Mouse (Mus musculus): Measurements from ENCODE around the gene Cdkal1. TPM values are rescaled to one million over a fixed set of nuclear protein-coding genes. Genes with fewer than 3 reads are reported as not detected.

The Cdkal1 gene
- total RNA-seq, 2 experiments from 2014 or later = 27.4 to 29.2 TPM

- no peak for DNase-seq
- intact Hi-C loops (cut with DNase I) = no loop called here
These were observed 633.1 kb downstream of the Cdkal1 start for GRCm38 (mm10) chr13:29222261-29222838.

DNA sequence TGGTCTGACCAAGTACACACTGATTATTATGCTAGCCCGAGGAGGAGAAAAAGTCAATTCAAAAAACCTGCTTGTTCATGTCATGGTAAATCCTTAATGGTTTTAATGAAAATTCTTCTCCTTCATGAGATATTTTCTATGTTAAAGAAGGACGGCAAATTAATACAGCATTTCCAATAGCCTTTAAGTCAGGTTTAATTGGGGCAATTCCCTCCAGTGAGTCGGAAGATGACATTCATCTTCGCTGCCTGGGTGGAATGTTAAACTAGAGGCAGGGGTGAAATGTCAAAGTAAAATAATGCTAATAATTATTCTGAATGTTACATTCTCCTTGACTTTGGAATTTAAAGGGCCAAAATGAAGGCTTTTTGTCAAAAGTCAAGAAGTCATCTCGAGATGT is 633.8 kb downstream of the Cdkal1 start:
- no peak for DNase-seq
- intact Hi-C loops (cut with DNase I) = no loop called here

- no peak for DNase-seq
- intact Hi-C loops (cut with DNase I) = no loop called here
These were observed 636.8 kb downstream of the Cdkal1 start for GRCm38 (mm10) chr13:29218594-29219230.

GRCm38 (mm10) chr13:29210159-29211021 is 645.1 kb downstream of the Cdkal1 start:
- intact Hi-C loops (cut with DNase I) = no loop called here
- no peak for DNase-seq

GRCm38 (mm10) chr13:29208749-29209148 is 646.7 kb downstream of the Cdkal1 start:
- intact Hi-C loops (cut with DNase I) = no loop called here
- no peak for DNase-seq

DNA sequence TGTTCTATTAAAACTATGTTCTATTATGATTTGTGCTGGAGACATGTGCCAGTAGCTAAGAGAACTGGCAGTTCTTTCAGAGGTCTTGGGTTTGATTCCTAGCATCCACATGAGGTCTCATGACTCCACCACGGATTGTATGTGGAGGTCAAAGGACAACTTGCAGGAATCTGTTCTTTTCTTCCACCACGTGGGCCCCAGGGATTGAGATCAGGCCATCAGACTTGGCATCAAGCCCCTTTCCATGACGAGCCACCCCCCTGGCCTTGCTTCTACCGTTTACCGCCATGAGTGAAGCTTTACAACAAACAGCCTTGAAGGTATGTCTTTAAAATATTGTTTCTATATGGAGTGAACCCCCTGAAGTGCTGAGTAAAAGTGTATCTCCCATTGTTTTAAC is 651.6 kb downstream of the Cdkal1 start:
- DNase-seq = no peak
- intact Hi-C loops (cut with DNase I) = no loop called here

DNA sequence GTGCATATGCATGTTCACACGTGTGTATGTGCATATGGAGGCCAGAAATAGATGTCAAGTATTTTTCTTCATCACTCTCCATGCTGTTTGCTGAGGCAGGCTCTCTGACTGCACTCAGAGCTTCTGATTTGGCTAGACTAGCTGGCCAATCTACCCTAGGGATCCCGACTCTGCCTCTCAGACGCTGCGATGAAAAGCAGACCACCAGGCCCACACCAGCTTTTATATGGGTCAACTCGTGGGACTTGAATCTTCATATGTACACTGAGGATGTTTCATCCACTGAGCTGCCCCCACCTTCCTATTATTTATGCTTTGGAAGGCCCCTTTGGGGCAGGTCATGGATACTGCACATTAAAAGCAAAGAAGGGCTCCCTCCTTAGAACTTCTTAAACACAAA is 652.0 kb downstream of the Cdkal1 start:
- intact Hi-C loops (cut with DNase I) = no loop called here
- DNase-seq = no peak

DNA sequence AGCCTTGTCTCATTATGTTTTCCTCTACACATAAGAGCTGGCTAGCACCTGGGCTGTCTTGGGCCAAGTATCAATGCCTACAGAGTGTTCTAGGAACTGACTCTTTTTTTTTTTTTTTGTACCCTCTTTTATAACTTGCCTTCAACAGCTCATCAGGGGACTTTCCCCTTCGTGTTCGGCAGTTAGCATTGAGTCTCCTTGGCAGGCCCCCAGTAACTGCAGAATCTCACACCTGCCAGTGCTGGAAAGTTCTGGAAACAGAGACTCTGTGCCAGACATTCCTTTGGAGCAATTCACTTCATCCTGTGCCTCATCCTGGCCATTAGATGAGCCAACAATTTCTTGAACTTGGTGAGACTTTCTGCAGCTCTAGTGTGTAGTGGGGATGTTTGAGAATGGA is 652.9 kb downstream of the Cdkal1 start:
- intact Hi-C loops (cut with DNase I) = loop anchor here (1.0 kb wide), 1 partner anchor 243 kb away; no protein-coding TSS in a partner anchor
- peak; percentile 81 to 86 for DNase-seq

DNA sequence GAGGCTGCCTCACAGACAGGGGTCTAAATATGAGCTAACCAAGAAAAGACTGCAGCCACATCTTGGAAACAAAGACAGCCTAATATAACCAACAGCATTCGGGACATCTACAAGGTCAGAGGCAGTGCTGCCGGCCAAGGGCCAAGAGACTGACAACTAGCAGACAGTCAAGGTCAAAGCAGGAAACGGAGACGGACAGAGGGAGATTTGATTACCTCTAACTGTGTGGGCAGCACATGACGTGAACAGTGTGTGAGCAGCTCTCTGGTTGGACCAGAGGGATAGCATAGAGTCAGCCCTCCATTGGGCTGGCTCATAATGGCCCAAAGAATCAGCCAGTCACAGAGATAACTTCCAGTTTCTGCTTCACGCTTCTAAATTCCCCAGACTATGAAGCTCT is 655.8 kb downstream of the Cdkal1 start:
- DNase-seq = peak; percentile 57 to 74
- intact Hi-C loops (cut with DNase I) = loop anchor here (5.0 to 10.0 kb wide), 2 partner anchors 403 to 635 kb away; no protein-coding TSS in a partner anchor

- DNase-seq = no peak
- intact Hi-C loops (cut with DNase I) = loop anchor here (5.0 to 10.0 kb wide), 2 partner anchors 405 to 638 kb away; no protein-coding TSS in a partner anchor
These were observed 658.5 kb downstream of the Cdkal1 start for GRCm38 (mm10) chr13:29196798-29197498.

- intact Hi-C loops (cut with DNase I) = loop anchor here (5.0 to 10.0 kb wide), 2 partner anchors 407 to 639 kb away; no protein-coding TSS in a partner anchor
- no peak for DNase-seq
These were observed 659.8 kb downstream of the Cdkal1 start for GRCm38 (mm10) chr13:29195722-29196121.

DNA sequence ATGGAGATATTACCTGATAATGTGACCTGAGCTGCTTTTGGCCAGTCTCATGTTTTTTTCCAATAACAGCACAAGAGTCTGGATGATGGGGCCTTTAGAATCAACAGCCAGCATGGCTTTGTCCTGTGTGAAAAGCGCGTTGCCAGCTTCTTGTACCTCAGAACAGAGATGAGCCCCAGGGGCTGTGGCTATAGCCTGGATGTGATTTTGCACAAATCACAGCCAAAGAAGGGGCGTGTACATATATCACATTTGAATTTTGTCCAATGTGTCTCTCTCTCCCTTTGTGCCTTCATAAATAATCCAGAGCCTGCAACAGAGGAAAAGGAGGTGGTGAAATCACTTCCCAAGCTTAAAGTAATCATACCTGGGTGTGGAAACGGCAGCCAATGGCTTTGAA is 660.5 kb downstream of the Cdkal1 start:
- intact Hi-C loops (cut with DNase I) = loop anchor here (5.0 to 10.0 kb wide), 2 partner anchors 407 to 640 kb away; no protein-coding TSS in a partner anchor
- no peak for DNase-seq

DNA sequence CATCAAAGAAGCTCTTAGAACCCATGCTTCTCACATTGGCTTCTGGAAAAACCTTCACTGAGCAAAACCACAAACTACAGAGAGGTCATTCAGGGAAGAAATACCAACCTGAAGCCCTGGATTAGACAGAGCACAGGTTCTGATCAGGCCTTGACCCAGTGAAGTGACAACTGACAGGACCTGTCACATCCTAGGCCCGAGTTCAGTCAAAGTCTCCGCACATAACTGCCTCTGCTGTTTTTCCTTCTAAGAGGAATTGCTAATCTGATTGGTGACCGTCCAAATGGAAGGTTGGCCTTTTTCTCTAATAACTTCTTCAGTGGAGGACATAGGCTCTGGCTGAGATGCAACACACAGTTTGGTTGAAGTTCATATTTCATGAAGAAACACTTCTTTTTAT is 662.8 kb downstream of the Cdkal1 start:
- DNase-seq = peak in 1 of 2 experiments; percentile 34
- intact Hi-C loops (cut with DNase I) = loop anchor here (10.0 kb wide), 1 partner anchor 642 kb away; no protein-coding TSS in a partner anchor

DNA sequence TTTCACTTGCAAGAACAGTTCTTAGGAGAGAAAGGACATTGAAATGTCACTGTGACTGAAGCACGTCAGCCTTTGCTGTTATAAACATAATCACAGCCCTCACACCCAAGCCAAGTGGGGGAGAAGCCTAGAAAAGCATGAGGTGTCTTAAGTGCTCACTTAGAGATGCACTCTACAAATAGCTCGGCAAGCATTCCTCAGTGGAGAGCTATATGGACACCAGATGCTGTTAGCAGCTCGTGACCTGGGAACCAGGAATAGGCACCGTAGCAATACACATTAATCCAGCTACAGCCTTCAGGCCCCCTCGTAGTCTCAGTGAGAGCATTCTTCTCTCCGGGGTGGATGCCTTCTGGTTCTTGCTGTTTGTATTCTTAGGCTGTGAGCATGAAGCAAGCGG is 664.9 kb downstream of the Cdkal1 start:
- intact Hi-C loops (cut with DNase I) = loop anchor here (10.0 kb wide), 1 partner anchor 644 kb away; no protein-coding TSS in a partner anchor
- DNase-seq = peak in 1 of 2 experiments; percentile 38

DNA sequence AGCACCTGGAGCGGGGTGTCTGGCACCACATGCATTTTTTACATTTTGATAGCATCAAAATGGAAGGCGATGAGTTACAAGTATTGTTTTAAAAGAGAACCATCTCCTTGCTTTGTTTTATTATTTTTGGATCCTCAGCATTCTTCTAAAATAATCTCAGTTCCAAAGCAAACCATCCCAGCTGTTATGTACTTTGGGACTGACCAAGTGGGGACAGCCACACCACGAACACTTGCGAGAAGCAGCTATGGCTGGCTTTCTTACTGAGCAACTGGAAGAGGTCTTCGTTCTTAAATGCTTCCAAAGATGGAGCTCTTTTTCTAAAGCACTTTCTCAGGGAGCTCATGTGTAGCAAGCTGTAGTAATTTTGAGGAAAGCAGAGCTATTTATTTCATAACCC is 668.7 kb downstream of the Cdkal1 start:
- DNase-seq = no peak
- intact Hi-C loops (cut with DNase I) = no loop called here

DNA sequence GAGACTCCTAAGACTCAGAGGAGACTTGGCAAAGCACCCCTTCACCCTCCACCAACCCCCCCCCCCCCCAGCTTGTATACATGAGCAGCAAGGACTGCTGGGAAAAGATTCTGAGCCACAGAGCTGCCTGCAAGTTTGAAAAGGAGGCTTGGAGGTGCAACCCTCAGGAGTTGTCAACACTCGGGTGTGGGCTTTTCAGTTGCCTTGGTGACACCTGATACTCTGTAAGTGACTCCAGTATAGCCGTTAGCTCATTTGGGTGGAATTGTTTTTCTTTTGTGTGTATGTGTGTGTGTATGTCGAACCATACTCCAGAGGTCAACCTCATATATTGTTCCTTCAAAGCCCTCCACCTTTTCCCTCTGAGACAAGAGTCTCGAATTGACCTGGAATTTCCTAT is 669.9 kb downstream of the Cdkal1 start:
- DNase-seq = no peak
- intact Hi-C loops (cut with DNase I) = no loop called here

DNA sequence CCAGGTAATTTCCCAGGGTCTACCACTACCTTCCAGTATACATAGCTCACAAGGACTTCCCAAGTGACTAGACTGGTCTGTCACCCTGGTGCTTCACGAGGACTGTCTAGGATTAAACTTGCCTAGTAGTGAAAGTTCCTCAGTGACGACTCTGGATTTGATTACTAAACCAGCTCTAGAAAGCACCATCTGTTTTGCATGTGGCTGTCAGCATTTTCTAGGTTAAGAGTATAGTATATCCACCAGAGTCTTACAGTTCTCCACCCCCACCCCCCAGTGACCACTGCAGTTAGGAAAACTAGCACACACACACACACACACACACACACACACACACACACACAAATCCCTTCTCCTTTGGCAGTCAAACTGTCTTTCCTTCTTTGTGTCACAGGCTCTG is 670.9 kb downstream of the Cdkal1 start:
- DNase-seq = no peak
- intact Hi-C loops (cut with DNase I) = no loop called here

- intact Hi-C loops (cut with DNase I) = no loop called here
- no peak for DNase-seq
These were observed 675.6 kb downstream of the Cdkal1 start for GRCm38 (mm10) chr13:29179861-29180260.

GRCm38 (mm10) chr13:29179260-29179659 is 676.2 kb downstream of the Cdkal1 start:
- DNase-seq = no peak
- intact Hi-C loops (cut with DNase I) = no loop called here

GRCm38 (mm10) chr13:29177889-29178486 is 677.5 kb downstream of the Cdkal1 start:
- intact Hi-C loops (cut with DNase I) = no loop called here
- DNase-seq = peak in 1 of 2 experiments; percentile 66
